Mouse (Mus musculus): ENCODE measurements at regions not wholly inside any gene's neighbourhood (a gene's known extent, or its start where the extent isn't known, plus 50 kb on each side); places are given as distances from the start of the nearest gene placed in this dataset.

- TF ChIP-seq CTCF (IDR thresholded peaks at IDR 0.05; ENCODE audit: low read depth), result no peak
- DNase-seq, result no peak
- ATAC-seq, result no peak
- Histone ChIP-seq H3K36me3 (ENCODE audit: insufficient read depth) (no peaks in the 10 kb centered on the region), H3K27me3 (ENCODE audit: insufficient read depth, low read length) (no peaks in the 10 kb centered on the region), H3K27ac (ENCODE audit: low read depth, low read length) (no peak overlapping the region), H3K4me1 (ENCODE audit: insufficient read depth) (no peaks in the 10 kb centered on the region), H3K9ac (no peak overlapping the region), H3K4me2 (ENCODE audit: low read depth) (no peak overlapping the region), H3K9me3 (ENCODE audit: low read length) (no peaks in the 10 kb centered on the region), H3K4me3 (ENCODE audit: low read depth, low read length) (no peak overlapping the region)
Observed at GRCm38 (mm10) chr7:75371520-75371876, 62.4 kb upstream of the Sv2b start.

- Histone ChIP-seq H3K4me1 (ENCODE audit: insufficient read depth) (no peaks in the 10 kb centered on the region), H3K4me2 (ENCODE audit: low read depth) (no peak overlapping the region), H3K9me3 (ENCODE audit: low read length) (no peaks in the 10 kb centered on the region), H3K4me3 (ENCODE audit: low read depth, low read length) (no peak overlapping the region), H3K27me3 (ENCODE audit: insufficient read depth, low read length) (no peaks in the 10 kb centered on the region), H3K9ac (no peak overlapping the region), H3K27ac (ENCODE audit: low read depth, low read length) (no peak overlapping the region), H3K36me3 (ENCODE audit: insufficient read depth) (no peaks in the 10 kb centered on the region)
- no peak for TF ChIP-seq CTCF (IDR thresholded peaks at IDR 0.05; ENCODE audit: low read depth)
- ATAC-seq (no peak), DNase-seq (no peak)
- 72% methylated on average over 6 of the region's 6 CpGs for WGBS
Observed at GRCm38 (mm10) chr7:75371991-75372390, 62.9 kb upstream of the Sv2b start.

GRCm38 (mm10) chr7:75372892-75373444, 63.9 kb upstream of the Sv2b start:
- Histone ChIP-seq H3K9ac (no peak overlapping the region), H3K4me3 (ENCODE audit: low read depth, low read length) (no peak overlapping the region), H3K36me3 (ENCODE audit: insufficient read depth) (no peaks in the 10 kb centered on the region), H3K4me2 (ENCODE audit: low read depth) (no peak overlapping the region), H3K9me3 (ENCODE audit: low read length) (no peaks in the 10 kb centered on the region), H3K27me3 (ENCODE audit: insufficient read depth, low read length) (no peaks in the 10 kb centered on the region), H3K27ac (ENCODE audit: low read depth, low read length) (no peak overlapping the region), H3K4me1 (ENCODE audit: insufficient read depth) (no peaks in the 10 kb centered on the region)
- ATAC-seq (no peak), DNase-seq (no peak)
- no peak for TF ChIP-seq CTCF (IDR thresholded peaks at IDR 0.05; ENCODE audit: low read depth)
- 67% methylated on average over 10 of the region's 10 CpGs for WGBS

- Histone ChIP-seq H3K9me3 (ENCODE audit: low read length) (no peaks in the 10 kb centered on the region), H3K27ac (ENCODE audit: low read depth, low read length) (no peak overlapping the region), H3K4me2 (ENCODE audit: low read depth) (no peak overlapping the region), H3K9ac (no peak overlapping the region), H3K4me3 (ENCODE audit: low read depth, low read length) (no peak overlapping the region), H3K36me3 (ENCODE audit: insufficient read depth) (no peaks in the 10 kb centered on the region), H3K27me3 (ENCODE audit: insufficient read depth, low read length) (no peaks in the 10 kb centered on the region), H3K4me1 (ENCODE audit: insufficient read depth) (no peaks in the 10 kb centered on the region)
- ATAC-seq (no peak), DNase-seq (no peak)
- no peak for TF ChIP-seq CTCF (IDR thresholded peaks at IDR 0.05; ENCODE audit: low read depth)
- WGBS, result 84% methylated on average over 6 of the region's 6 CpGs
Observed at GRCm38 (mm10) chr7:75374506-75374905, 65.4 kb upstream of the Sv2b start.

GRCm38 (mm10) chr7:75379595-75379994, 70.5 kb upstream of the Sv2b start:
- Histone ChIP-seq H3K4me1 (ENCODE audit: insufficient read depth) (no peaks in the 10 kb centered on the region), H3K9me3 (ENCODE audit: low read length) (no peaks in the 10 kb centered on the region), H3K36me3 (ENCODE audit: insufficient read depth) (no peaks in the 10 kb centered on the region), H3K27me3 (ENCODE audit: insufficient read depth, low read length) (no peaks in the 10 kb centered on the region), H3K27ac (ENCODE audit: low read depth, low read length) (no peak overlapping the region), H3K4me2 (ENCODE audit: low read depth) (no peak overlapping the region), H3K9ac (no peak overlapping the region), H3K4me3 (ENCODE audit: low read depth, low read length) (no peak overlapping the region)
- ATAC-seq (no peak), DNase-seq (no peak)
- TF ChIP-seq CTCF (IDR thresholded peaks at IDR 0.05; ENCODE audit: low read depth), result no peak
- WGBS, result 71% methylated on average over 3 of the region's 3 CpGs

GRCm38 (mm10) chr7:75384506-75384911, 70.8 kb upstream of the Akap13 start:
- Histone ChIP-seq H3K9me3 (ENCODE audit: low read length) (no peaks in the 10 kb centered on the region), H3K4me3 (ENCODE audit: low read depth, low read length) (no peak overlapping the region), H3K4me2 (ENCODE audit: low read depth) (no peak overlapping the region), H3K4me1 (ENCODE audit: insufficient read depth) (no peaks in the 10 kb centered on the region), H3K9ac (no peak overlapping the region), H3K27me3 (ENCODE audit: insufficient read depth, low read length) (no peaks in the 10 kb centered on the region), H3K27ac (ENCODE audit: low read depth, low read length) (no peak overlapping the region), H3K36me3 (ENCODE audit: insufficient read depth) (no peaks in the 10 kb centered on the region)
- ATAC-seq, result peak; percentile 38; the same call in 1 of the 2 replicates
- no peak for TF ChIP-seq CTCF (IDR thresholded peaks at IDR 0.05; ENCODE audit: low read depth)
- no peak for DNase-seq
- 38% methylated on average over 8 of the region's 8 CpGs for WGBS

GRCm38 (mm10) chr7:75387033-75387432, 68.3 kb upstream of the Akap13 start:
- no peaks in the 10 kb centered on the region for H3K4me1 ChIP-seq (ENCODE audit: insufficient read depth)
- DNase-seq, result no peak
- H3K36me3 ChIP-seq (ENCODE audit: insufficient read depth), result no peaks in the 10 kb centered on the region
- no peak for TF ChIP-seq CTCF (IDR thresholded peaks at IDR 0.05; ENCODE audit: low read depth)
- H3K27me3 ChIP-seq (ENCODE audit: insufficient read depth, low read length), result no peaks in the 10 kb centered on the region
- H3K4me3 ChIP-seq (ENCODE audit: low read depth, low read length), result no peak overlapping the region
- H3K4me2 ChIP-seq (ENCODE audit: low read depth), result no peak overlapping the region
- no peak overlapping the region for H3K27ac ChIP-seq (ENCODE audit: low read depth, low read length)
- WGBS, result 73% methylated on average over 1 of the region's 1 CpGs
- ATAC-seq, result no peak
- H3K9ac ChIP-seq, result no peak overlapping the region
- no peaks in the 10 kb centered on the region for H3K9me3 ChIP-seq (ENCODE audit: low read length)
